In the genomic region with DNA sequence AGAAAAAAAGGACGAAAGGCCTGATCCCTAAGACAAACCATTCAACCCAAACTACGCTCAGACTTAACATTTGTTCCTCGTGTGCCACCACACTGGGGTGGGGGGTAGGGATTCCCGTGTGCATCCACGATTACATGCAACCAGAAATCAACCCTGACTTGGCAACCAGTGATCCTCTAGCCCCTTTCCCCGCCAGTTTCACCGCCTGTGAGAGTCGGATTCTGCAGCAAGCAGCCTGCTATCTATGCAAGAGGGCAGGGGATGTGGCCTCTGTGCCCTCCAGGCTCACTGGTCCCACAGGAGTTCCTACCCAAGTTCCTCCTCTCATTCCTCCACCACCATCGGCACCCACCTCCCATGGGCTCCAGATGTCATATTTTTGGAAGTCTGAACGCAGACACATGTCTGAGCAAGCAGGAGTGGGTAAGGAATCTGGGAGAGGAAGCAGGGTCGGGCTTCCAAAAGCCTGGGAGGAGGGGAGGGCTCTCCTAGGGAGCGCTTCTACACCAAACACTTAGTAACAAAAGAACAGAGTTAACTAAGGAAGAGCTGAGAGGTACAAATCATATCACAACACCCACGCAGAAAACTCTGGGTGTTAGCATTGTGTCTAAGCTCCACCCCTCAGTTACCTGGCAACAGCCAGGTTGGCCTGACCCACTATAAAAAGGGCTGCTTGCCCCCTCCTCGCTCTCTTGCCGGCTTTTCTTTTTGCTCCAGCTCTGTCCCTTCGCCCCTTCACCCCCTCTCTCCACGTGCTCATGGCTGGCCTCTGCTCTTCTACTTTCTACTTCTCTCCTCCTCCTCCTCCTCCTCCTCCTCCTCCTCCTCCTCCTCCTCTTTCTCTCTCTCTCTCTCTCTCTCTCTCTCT, we compare ENCODE assay signal across 8 mouse cellular contexts.
DNase-seq lines count a peak whose midpoint lies in the region; ATAC-seq and TF ChIP-seq lines count a peak whose summit lies in the region.

No protein-coding gene starts in this region.

- peak; percentile 57; the same call in 1 of the 2 replicates for ATAC-seq in kidney, embryonic 16.5 days (ENCODE audit: low FRiP score, low TSS enrichment)
- peak; percentile 89 for ATAC-seq in forebrain, postnatal 0 days
- peak; percentile 46 for ATAC-seq in midbrain, embryonic 16.5 days
- no peak for ATAC-seq in CD4-positive, CD25-positive, alpha-beta regulatory T cell, adult 4 months

- H3K27ac ChIP-seq in kidney, embryonic 16.5 days (ENCODE audit: low read length): no peak overlapping the region
- no peak overlapping the region for H3K27ac ChIP-seq in kidney, adult 2 months (ENCODE audit: insufficient read depth, low read depth, low read length)
- 0 out of 2 replicates have a peak overlapping the region, but pooled peaks have one; percentile 10 for H3K27ac ChIP-seq in embryonic facial prominence, embryonic 10.5 days (replicated peaks)
- H3K27ac ChIP-seq in forebrain, postnatal 0 days (ENCODE audit: low read depth, low read length): peak overlapping the region; percentile 60
- H3K27ac ChIP-seq in midbrain, embryonic 16.5 days (ENCODE audit: low read length): peak overlapping the region; percentile 69

- peak overlapping the region; percentile 21 for H3K4me3 ChIP-seq in kidney, embryonic 16.5 days (ENCODE audit: low read length)
- H3K4me3 ChIP-seq in kidney, adult 2 months (ENCODE audit: insufficient read depth, low read depth, low read length): no peak overlapping the region
- H3K4me3 ChIP-seq in embryonic facial prominence, embryonic 10.5 days: no peak overlapping the region
- no peak overlapping the region; the same call in 1 of the 2 replicates for H3K4me3 ChIP-seq in forebrain, postnatal 0 days (ENCODE audit: low read depth, low read length)
- no peak overlapping the region for H3K4me3 ChIP-seq in midbrain, embryonic 16.5 days (ENCODE audit: low read depth, low read length)

- no peaks in the 10 kb centered on the region for H3K9me3 ChIP-seq in kidney, embryonic 16.5 days (ENCODE audit: low read length)
- no peaks in the 10 kb centered on the region for H3K9me3 ChIP-seq in embryonic facial prominence, embryonic 10.5 days
- H3K9me3 ChIP-seq in forebrain, postnatal 0 days (ENCODE audit: low read length): no peaks in the 10 kb centered on the region
- H3K9me3 ChIP-seq in midbrain, embryonic 16.5 days (replicated peaks; ENCODE audit: control insufficient read depth, low read length, poor library complexity, severe bottlenecking): no peaks in the 10 kb centered on the region

- no peak for TF ChIP-seq CTCF in kidney, adult 2 months (conservative IDR thresholded peaks at IDR 0.05; ENCODE audit: insufficient read depth, insufficient read length, low read depth, low read length)
- no peak for TF ChIP-seq CTCF in forebrain, postnatal 0 days (IDR thresholded peaks at IDR 0.05; ENCODE audit: low read depth)

- H3K9ac ChIP-seq in kidney, embryonic 16.5 days (replicated peaks; ENCODE audit: low read length): peak overlapping the region; percentile 37; the same call in 1 of the 2 replicates
- H3K9ac ChIP-seq in forebrain, postnatal 0 days: peak overlapping the region; percentile 23
- peak overlapping the region; percentile 8; the same call in 1 of the 2 replicates for H3K9ac ChIP-seq in midbrain, embryonic 16.5 days (ENCODE audit: low read depth, low read length)

- H3K4me2 ChIP-seq in kidney, embryonic 16.5 days (replicated peaks; ENCODE audit: low read depth, low read length): peak overlapping the region; percentile 51
- H3K4me2 ChIP-seq in forebrain, postnatal 0 days (ENCODE audit: low read depth): peak overlapping the region; percentile 45
- H3K4me2 ChIP-seq in midbrain, embryonic 16.5 days (ENCODE audit: low read length): peak overlapping the region; percentile 42

- H3K36me3 ChIP-seq in kidney, embryonic 16.5 days (ENCODE audit: insufficient read depth, low read length): no peaks in the 10 kb centered on the region
- H3K36me3 ChIP-seq in kidney, adult 2 months (ENCODE audit: control insufficient read depth, insufficient read depth, low read length): no peaks in the 10 kb centered on the region
- no peaks in the 10 kb centered on the region for H3K36me3 ChIP-seq in embryonic facial prominence, embryonic 10.5 days (replicated peaks)
- H3K36me3 ChIP-seq in forebrain, postnatal 0 days (ENCODE audit: insufficient read depth): no peaks in the 10 kb centered on the region
- no peaks in the 10 kb centered on the region for H3K36me3 ChIP-seq in midbrain, embryonic 16.5 days (ENCODE audit: control insufficient read depth, insufficient read depth, low read length)

- no peak for TF ChIP-seq POLR2A in kidney, adult 2 months (IDR thresholded peaks at IDR 0.05; ENCODE audit: low read depth, low read length)

- DNase-seq in kidney, adult 2 months: no peak
- peak; percentile 14 for DNase-seq in embryonic facial prominence, embryonic 10.5 days (ENCODE audit: low spot score)
- peak; percentile 52 for DNase-seq in forebrain, postnatal 0 days
- DNase-seq in natural killer cell, adult 2 months (ENCODE audit: low spot score in 2 of 2): no peak
- no peak for DNase-seq in layer of hippocampus, adult 8-10 months (ENCODE audit: low spot score in 2 of 2)

- H3K27me3 ChIP-seq in kidney, embryonic 16.5 days (ENCODE audit: insufficient read depth, low read length): no peaks in the 10 kb centered on the region
- H3K27me3 ChIP-seq in kidney, adult 2 months (replicated peaks; ENCODE audit: control insufficient read depth, insufficient read depth, low read length): no peaks in the 10 kb centered on the region
- peaks cover 5% of the 10 kb centered on the region; the same call in 1 of the 2 replicates for H3K27me3 ChIP-seq in embryonic facial prominence, embryonic 10.5 days (replicated peaks; ENCODE audit: low read depth, poor library complexity, severe bottlenecking)
- H3K27me3 ChIP-seq in forebrain, postnatal 0 days (ENCODE audit: insufficient read depth, low read length): no peaks in the 10 kb centered on the region
- H3K27me3 ChIP-seq in midbrain, embryonic 16.5 days (ENCODE audit: control insufficient read depth, insufficient read depth, low read depth, low read length): no peaks in the 10 kb centered on the region

- peaks cover 19% of the 10 kb centered on the region for H3K4me1 ChIP-seq in kidney, embryonic 16.5 days (ENCODE audit: insufficient read depth, low read length)
- H3K4me1 ChIP-seq in kidney, adult 2 months (ENCODE audit: control insufficient read depth, insufficient read depth, low read length): peaks cover 10% of the 10 kb centered on the region; the same call in 1 of the 2 replicates
- peaks cover 11% of the 10 kb centered on the region for H3K4me1 ChIP-seq in embryonic facial prominence, embryonic 10.5 days
- H3K4me1 ChIP-seq in forebrain, postnatal 0 days (ENCODE audit: insufficient read depth): peaks cover 11% of the 10 kb centered on the region
- peaks cover 16% of the 10 kb centered on the region for H3K4me1 ChIP-seq in midbrain, embryonic 16.5 days (ENCODE audit: control insufficient read depth, insufficient read depth, low read length)

- WGBS in kidney, embryonic 16.5 days: 31% methylated on average over 17 of the region's 17 CpGs
- whole genome bisulfite sequencing in kidney, adult 2 months: 41% methylated on average over 17 of the region's 17 CpGs
- WGBS in embryonic facial prominence, embryonic 10.5 days: 51% methylated on average over 17 of the region's 17 CpGs
- 17% methylated on average over 17 of the region's 17 CpGs for WGBS in forebrain, postnatal 0 days
- 26% methylated on average over 17 of the region's 17 CpGs for WGBS in midbrain, embryonic 16.5 days

Comparison
In these comparisons a context has a peak if more than half of its experiments do, and no peak if none do; other contexts are left out.
1. H3K27ac ChIP-seq: peak in embryonic facial prominence, embryonic 10.5 days (single experiment), forebrain, postnatal 0 days (single experiment) and midbrain, embryonic 16.5 days (single experiment); none in kidney, embryonic 16.5 days (single experiment) and kidney, adult 2 months (single experiment).
2. DNase-seq: peak in embryonic facial prominence, embryonic 10.5 days (single experiment) and forebrain, postnatal 0 days (single experiment); none in kidney, adult 2 months (single experiment), natural killer cell, adult 2 months (0 of 2) and layer of hippocampus, adult 8-10 months (0 of 2).
3. Peak in every context shown above with its lines, with median percentiles within 50 percentile points of each other: H3K4me2 ChIP-seq and H3K9ac ChIP-seq.